Mouse (Mus musculus): ENCODE measurements at regions not wholly inside any gene's neighbourhood (a gene's known extent, or its start where the extent isn't known, plus 50 kb on each side); places are given as distances from the start of the nearest gene placed in this dataset.

- no peak for DNase-seq (ENCODE audit: low spot score)
Observed at GRCm38 (mm10) chr12:71624076-71624475, 206.8 kb upstream of the Daam1 start.

- DNase-seq (ENCODE audit: low spot score): no peak
Observed at GRCm38 (mm10) chr12:71624676-71625075, 206.2 kb upstream of the Daam1 start.

GRCm38 (mm10) chr12:71625115-71625514 lies 205.8 kb upstream of the Daam1 start:
- no peak for DNase-seq (ENCODE audit: low spot score)

GRCm38 (mm10) chr12:71626801-71627200 lies 204.1 kb upstream of the Daam1 start:
- no peak for DNase-seq (ENCODE audit: low spot score)

GRCm38 (mm10) chr12:71627421-71628339 lies 203.2 kb upstream of the Daam1 start:
- DNase-seq (ENCODE audit: low spot score): no peak

GRCm38 (mm10) chr12:71628340-71628738 lies 202.5 kb upstream of the Daam1 start:
- DNase-seq (ENCODE audit: low spot score): no peak

- DNase-seq (ENCODE audit: low spot score): no peak
Observed at GRCm38 (mm10) chr12:71628796-71629195, 202.1 kb upstream of the Daam1 start.

GRCm38 (mm10) chr12:71630386-71630785 lies 200.5 kb upstream of the Daam1 start:
- DNase-seq (ENCODE audit: low spot score): no peak

- no peak for DNase-seq (ENCODE audit: low spot score)
Observed at GRCm38 (mm10) chr12:71636300-71636699, 194.6 kb upstream of the Daam1 start.

GRCm38 (mm10) chr12:71637248-71637647 lies 193.6 kb upstream of the Daam1 start:
- DNase-seq (ENCODE audit: low spot score): no peak

- DNase-seq (ENCODE audit: low spot score): no peak
Observed at GRCm38 (mm10) chr12:71638246-71638645, 192.6 kb upstream of the Daam1 start.

GRCm38 (mm10) chr12:71640058-71640501 lies 190.8 kb upstream of the Daam1 start:
- DNase-seq (ENCODE audit: low spot score): no peak

- no peak for DNase-seq (ENCODE audit: low spot score)
Observed at GRCm38 (mm10) chr12:71641486-71641885, 189.4 kb upstream of the Daam1 start.

- no peak for DNase-seq (ENCODE audit: low spot score)
Observed at GRCm38 (mm10) chr12:71642797-71643337, 188.0 kb upstream of the Daam1 start.

GRCm38 (mm10) chr12:71651251-71651650 lies 179.6 kb upstream of the Daam1 start:
- DNase-seq (ENCODE audit: low spot score): no peak

GRCm38 (mm10) chr12:71693346-71694038 lies 137.4 kb upstream of the Daam1 start:
- DNase-seq (ENCODE audit: low spot score): no peak

- peak; percentile 4 for DNase-seq (ENCODE audit: low spot score)
Observed at GRCm38 (mm10) chr12:71701753-71702152, 129.1 kb upstream of the Daam1 start.

- no peak for DNase-seq (ENCODE audit: low spot score)
Observed at GRCm38 (mm10) chr12:71702181-71702580, 128.7 kb upstream of the Daam1 start.

- no peak for DNase-seq (ENCODE audit: low spot score)
Observed at GRCm38 (mm10) chr12:71703146-71703902, 127.6 kb upstream of the Daam1 start.

- no peak for DNase-seq (ENCODE audit: low spot score)
Observed at GRCm38 (mm10) chr12:71704431-71704830, 126.4 kb upstream of the Daam1 start.

GRCm38 (mm10) chr12:71707727-71708369 lies 123.0 kb upstream of the Daam1 start:
- peak; percentile 65 for DNase-seq (ENCODE audit: low spot score)

- DNase-seq (ENCODE audit: low spot score): no peak
Observed at GRCm38 (mm10) chr12:71714606-71715005, 116.3 kb upstream of the Daam1 start.

All from adipocyte (in vitro differentiated cells).